Mouse (Mus musculus) ES-E14 (cell line): Measurements from ENCODE around the gene 4930523C07Rik.

Experiments used
- MAFK ChIP-seq: IDR thresholded peaks from 2 replicates; pipeline ENCODE4 v1.6.1; 2014; ENCODE audit warnings: mild to moderate bottlenecking, low read depth, low read length, inconsistent platforms; ENCODE audit not compliant: insufficient read depth
- ZC3H11A ChIP-seq: IDR thresholded peaks from 2 replicates; pipeline ENCODE4 v1.6.1; 2012; ENCODE audit warnings: low read depth, mild to moderate bottlenecking, inconsistent platforms, low read length, borderline replicate concordance
- ZNF384 ChIP-seq: IDR thresholded peaks from 2 replicates; pipeline ENCODE4 v1.6.1; 2012; ENCODE audit warnings: low read depth, low read length, inconsistent platforms

- no peak for TF ChIP-seq MAFK
- no peak for TF ChIP-seq ZNF384
- TF ChIP-seq ZC3H11A, result no peak
Measured at GRCm38 (mm10) chr1:160045971-160046370, 1.8 kb downstream of the 4930523C07Rik start.
